8 mouse cellular contexts compared by ENCODE assay signal in genomic region chr11:88193824-88194696, GRCm38 (mm10). TPM values are rescaled to one million over a fixed set of nuclear protein-coding genes. Genes with fewer than 3 reads are reported as not detected.
DNase-seq lines count a peak whose midpoint lies in the region; ATAC-seq and TF ChIP-seq lines count a peak whose summit lies in the region.

No protein-coding gene starts in this region.

- H3K4me3 ChIP-seq in gastrocnemius, adult 2 months, result peak overlapping the region; percentile 30
- H3K4me3 ChIP-seq in limb, embryonic 13.5 days, result peak overlapping the region; percentile 27

- peak overlapping the region; percentile 56 for H3K27ac ChIP-seq in gastrocnemius, adult 2 months
- H3K27ac ChIP-seq in limb, embryonic 13.5 days, result no peak overlapping the region

- TF ChIP-seq CTCF in gastrocnemius, adult 2 months (IDR thresholded peaks at IDR 0.05), result no peak

- H3K36me3 ChIP-seq in limb, embryonic 13.5 days, result 0 out of 2 replicates have a peak, but pooled peaks cover 4% of the 10 kb centered on the region

- H3K9ac ChIP-seq in limb, embryonic 13.5 days, result peak overlapping the region; percentile 50; the same call in 1 of the 2 replicates

- peaks cover 62% of the 10 kb centered on the region for H3K27me3 ChIP-seq in limb, embryonic 13.5 days

- intact Hi-C loops in gastrocnemius, adult 2 months (cut with DNase I), result no loop called here

- DNase-seq in gastrocnemius, adult 2 months, result peak; percentile 48
- DNase-seq in gastrocnemius, adult 18-20 months (ENCODE audit: low spot score), result no peak
- DNase-seq in urinary bladder, postnatal 14 days (ENCODE audit: low spot score), result peak; percentile 40
- DNase-seq in urinary bladder, postnatal 10 days (ENCODE audit: low spot score), result no peak
- peak; percentile 78 for DNase-seq in testis, postnatal 10 days (ENCODE audit: low spot score)
- no peak for DNase-seq in cerebellum, postnatal 4 days (ENCODE audit: low spot score in 2 of 2)
- DNase-seq in gastrocnemius, adult 8-10 months (ENCODE audit: low spot score in 2 of 2), result no peak

- no peak for ATAC-seq in limb, embryonic 13.5 days (ENCODE audit: low FRiP score, low read depth)

- 5% methylated on average over 29 of the region's 29 CpGs for WGBS in limb, embryonic 13.5 days

- H3K4me1 ChIP-seq in limb, embryonic 13.5 days, result peaks cover 49% of the 10 kb centered on the region

- H3K4me2 ChIP-seq in limb, embryonic 13.5 days (replicated peaks), result peak overlapping the region; percentile 54

- H3K9me3 ChIP-seq in limb, embryonic 13.5 days, result no peaks in the 10 kb centered on the region

RNA-seq across cellular contexts. Expression of gene Mrps23, which starts 10.1 kb away (rescaled TPM):
- total RNA-seq in gastrocnemius, adult 2 months (2021), result 100 to 1,000 TPM; 122 to 144 TPM
- total RNA-seq in gastrocnemius, adult 18-20 months (2021), result 100 to 1,000 TPM; 147 to 169 TPM
- polyA plus RNA-seq in limb, embryonic 13.5 days (2015; fragmentation: Nextera tagmentation; extraction: Ambion mirVana), result 54.8 and 55.5 TPM in 2 replicates
- 100 to 1,000 TPM; 119 to 149 (median 140) TPM for total RNA-seq in gastrocnemius, adult 8-10 months (2022)

Comparison
In these comparisons a context has a peak if more than half of its experiments do, and no peak if none do; other contexts are left out.
1. DNase-seq: peak in gastrocnemius, adult 2 months (single experiment), urinary bladder, postnatal 14 days (single experiment) and testis, postnatal 10 days (single experiment); none in gastrocnemius, adult 18-20 months (single experiment), urinary bladder, postnatal 10 days (single experiment), cerebellum, postnatal 4 days (0 of 2) and gastrocnemius, adult 8-10 months (0 of 2).